Mouse (Mus musculus) midbrain, embryonic 10.5 days (tissue): Measurements from ENCODE around the gene Slc35a1. TPM values are rescaled to one million over a fixed set of nuclear protein-coding genes. Genes with fewer than 3 reads are reported as not detected.
"Not testable (repeated sequence)": the region's sequence is repeated elsewhere in the genome, so short reads cannot be mapped to it uniquely, and the experiment has no call there.

Experiments
- DNase-seq: peaks from one replicate; pipeline ENCODE4 v3.0.0-alpha.2; 2017; ENCODE audit warnings: low spot score
- H3K27ac ChIP-seq: fragments of 300-500 bp; sonication (generic); replicated peaks from 2 replicates; pipeline ENCODE4 v1.5.1; 2016; ENCODE audit warnings: mild to moderate bottlenecking
- H3K27me3 ChIP-seq: fragments of 300-500 bp; sonication (generic); 2 replicates; pipeline ENCODE4 v1.6.1; 2016; ENCODE audit warnings: low read depth, mild to moderate bottlenecking; ENCODE audit not compliant: poor library complexity, severe bottlenecking
- H3K36me3 ChIP-seq: fragments of 300-500 bp; sonication (generic); 2 replicates; pipeline ENCODE4 v1.6.1; 2016; ENCODE audit warnings: mild to moderate bottlenecking, moderate library complexity
- H3K4me1 ChIP-seq: fragments of 300-500 bp; sonication (generic); 2 replicates; pipeline ENCODE4 v1.6.1; 2016
- H3K4me3 ChIP-seq: fragments of 300-500 bp; sonication (generic); 2 replicates; pipeline ENCODE4 v1.5.1; 2016; ENCODE audit warnings: mild to moderate bottlenecking, moderate library complexity
- H3K9me3 ChIP-seq: fragments of 300-500 bp; sonication (generic); replicated peaks from 2 replicates; pipeline ENCODE4 v1.6.1; 2016; ENCODE audit warnings: mild to moderate bottlenecking
- WGBS: fragments of 180-500 bp; shearing (Covaris S2); methylation state at CpG from one replicate; pipeline ENCODE4 v1.1.7; 2016; 5-methylcytosine and 5-hydroxymethylcytosine counted together
- polyA plus RNA-seq: library from polyadenylated mRNA; unstranded; fragments of >200 nt; fragmentation: Nextera tagmentation; extraction: Ambion mirVana; gene quantifications from 2 replicates; pipeline ENCODE4 v1.2.1, GENCODE M21; 2016

Gene Slc35a1
- polyA plus RNA-seq, result 63.4 and 68.0 TPM in 2 replicates

DNA sequence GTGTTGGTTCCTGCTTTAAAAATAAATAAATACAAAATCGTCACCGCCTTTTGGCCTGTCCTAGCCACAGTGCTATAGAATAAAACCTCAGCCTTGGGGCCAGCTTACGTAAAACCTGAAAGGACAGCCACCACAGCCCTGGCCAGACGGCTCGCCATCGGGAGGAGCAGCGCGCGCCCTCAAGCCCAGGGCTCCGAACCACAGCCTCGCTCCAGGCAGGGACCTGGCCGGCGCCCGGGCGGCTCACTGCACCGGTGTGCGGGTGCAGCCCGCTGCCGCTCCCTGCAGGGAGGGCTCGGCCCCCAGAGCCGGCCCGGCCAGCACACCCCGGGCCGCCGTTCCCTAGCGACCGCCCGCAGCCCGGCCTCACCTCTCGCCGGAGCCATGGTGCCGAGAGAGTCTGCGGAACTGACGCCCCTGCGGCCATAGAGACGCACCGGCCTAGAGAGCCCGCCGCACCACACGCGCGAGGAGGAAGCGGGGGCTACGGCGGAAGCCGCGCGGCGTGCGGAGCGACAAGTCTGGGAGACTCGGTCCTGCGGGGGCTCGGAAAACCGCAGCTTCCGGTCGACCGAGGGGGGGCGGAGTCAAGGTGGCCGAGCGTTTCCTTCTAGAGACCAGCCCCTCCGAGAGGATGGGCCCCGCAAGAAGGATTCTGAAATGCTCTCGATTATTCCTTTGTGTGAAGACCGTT, at the start of gene Slc35a1:
Gene Slc35a1 (minus strand): TSS at position 565 of the 694 bp plus-strand sequence.
- peak; percentile 93 for DNase-seq
- WGBS, result under 1% methylated on average over 65 of the region's 65 CpGs
- no peaks in the 10 kb centered on the region for H3K9me3 ChIP-seq
- peak within 1 kb of the TSS; percentile 92 for H3K4me3 ChIP-seq
- H3K27me3 ChIP-seq, result no peaks in the 10 kb centered on the region
- H3K36me3 ChIP-seq, result peaks cover 13% of the 10 kb centered on the region
- peak within 1 kb of the TSS; percentile 98 for H3K27ac ChIP-seq
- H3K4me1 ChIP-seq, result peaks cover 10% of the 10 kb centered on the region

DNA sequence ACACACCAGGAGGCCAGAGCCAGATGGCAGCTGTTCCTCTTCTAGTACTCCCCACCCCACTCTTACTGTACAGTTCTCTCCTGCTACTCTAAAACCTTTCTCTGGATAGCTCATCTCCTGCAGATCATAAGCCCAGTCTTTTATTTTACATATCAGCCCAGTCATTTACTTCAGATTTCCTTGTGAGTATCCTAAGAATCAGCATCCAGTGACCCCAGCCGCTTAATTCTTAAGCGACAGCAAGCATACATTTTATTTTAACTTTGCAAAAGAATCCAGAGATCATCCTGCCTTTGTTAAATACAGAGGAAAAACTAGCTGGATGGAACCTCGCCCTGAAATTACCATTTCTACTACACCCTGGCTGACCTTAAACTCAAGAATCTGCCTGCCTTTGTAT, 47.2 kb upstream of the Slc35a1 start:
- Histone ChIP-seq H3K4me1 (peaks cover 9% of the 10 kb centered on the region), H3K27ac (no peak overlapping the region), H3K9me3 (no peaks in the 10 kb centered on the region), H3K4me3 (no peak overlapping the region), H3K27me3 (peaks cover 5% of the 10 kb centered on the region), H3K36me3 (no peaks in the 10 kb centered on the region)
- DNase-seq, result no peak
- WGBS, result 75% methylated on average over 3 of the region's 3 CpGs

DNA sequence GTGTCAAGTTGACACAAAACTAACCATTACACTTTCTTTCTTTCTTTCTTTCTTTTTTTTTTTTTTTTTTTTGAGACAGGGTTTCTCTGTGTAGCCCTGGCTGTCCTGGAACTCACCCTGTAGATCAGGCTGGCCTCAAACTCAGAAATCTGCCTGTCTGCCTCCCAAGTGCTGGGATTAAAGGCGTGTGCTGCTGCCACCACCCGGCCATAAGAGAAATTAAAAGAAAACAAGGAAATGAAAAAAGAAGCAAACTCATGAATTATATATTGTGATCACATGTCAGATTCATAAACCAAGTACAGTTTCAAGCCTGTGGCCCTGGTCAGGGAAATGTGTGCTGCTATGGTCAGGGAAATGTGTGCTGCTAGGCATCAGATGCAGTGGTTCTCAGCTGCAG, 46.2 kb upstream of the Slc35a1 start:
- H3K4me3 ChIP-seq, H3K9me3 ChIP-seq, H3K27ac ChIP-seq, H3K36me3 ChIP-seq, DNase-seq, H3K4me1 ChIP-seq: not testable (repeated sequence)
- 39% methylated on average over 2 of the region's 2 CpGs for WGBS
- peaks cover 15% of the 10 kb centered on the region for H3K27me3 ChIP-seq

DNA sequence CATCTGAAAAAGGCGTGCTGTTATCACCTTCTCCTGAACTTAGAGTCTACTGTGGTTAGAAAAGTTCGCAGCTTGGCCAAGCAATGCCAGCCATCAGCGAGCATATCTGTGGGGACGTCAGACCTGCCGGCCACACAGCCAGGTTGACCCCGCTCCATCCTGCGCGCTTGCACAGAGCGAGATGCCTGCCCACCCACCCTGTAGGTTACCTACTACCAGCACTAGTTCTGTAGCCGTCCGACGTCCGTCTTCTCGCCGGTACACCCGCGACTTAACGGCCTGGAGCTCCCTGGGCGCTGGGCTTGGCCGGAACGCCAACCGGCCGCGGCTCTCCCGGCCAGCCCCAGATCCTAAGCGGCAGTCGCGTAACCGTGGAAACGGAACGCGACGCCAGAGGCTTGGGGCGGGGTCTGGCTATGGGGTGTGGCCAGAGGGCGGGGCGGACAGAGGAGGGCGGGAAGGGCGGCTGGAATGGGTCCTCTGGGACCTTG, 42.7 kb upstream of the Slc35a1 start, which contains the start of gene Cfap206:
Gene Cfap206 (minus strand): TSS at position 356 of the 491 bp plus-strand sequence.
- peak; percentile 88 for DNase-seq
- H3K4me1 ChIP-seq, result peaks cover 9% of the 10 kb centered on the region
- peaks cover 21% of the 10 kb centered on the region for H3K27me3 ChIP-seq
- H3K9me3 ChIP-seq, result no peaks in the 10 kb centered on the region
- WGBS, result under 1% methylated on average over 38 of the region's 38 CpGs
- H3K4me3 ChIP-seq, result peak within 1 kb of the TSS; percentile 64
- H3K36me3 ChIP-seq, result no peaks in the 10 kb centered on the region
- no peak within 1 kb of the TSS for H3K27ac ChIP-seq

DNA sequence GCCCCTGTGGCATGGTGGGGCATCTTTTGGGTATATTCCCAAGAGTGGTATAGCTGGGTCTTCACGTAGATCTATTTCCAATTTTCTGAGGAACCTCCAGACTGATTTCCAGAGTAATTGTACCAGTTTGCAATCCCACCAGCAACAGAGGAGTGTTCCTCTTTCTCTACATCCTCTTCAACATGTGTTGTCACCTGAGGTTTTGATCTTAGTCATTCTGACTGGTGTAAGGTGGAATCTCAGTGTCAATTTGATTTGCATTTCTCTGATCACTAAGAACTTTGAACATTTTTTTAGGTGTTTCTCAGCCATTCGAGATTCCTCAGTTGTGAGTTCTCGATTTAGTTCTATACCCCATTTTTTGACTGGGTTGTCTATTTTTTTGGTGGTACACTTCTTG, 38.5 kb upstream of the Slc35a1 start:
- not testable (repeated sequence) for H3K4me3 ChIP-seq, DNase-seq, H3K27ac ChIP-seq, H3K36me3 ChIP-seq, H3K9me3 ChIP-seq, H3K4me1 ChIP-seq
- 87% methylated on average over 3 of the region's 3 CpGs for WGBS
- H3K27me3 ChIP-seq, result peaks cover 21% of the 10 kb centered on the region

DNA sequence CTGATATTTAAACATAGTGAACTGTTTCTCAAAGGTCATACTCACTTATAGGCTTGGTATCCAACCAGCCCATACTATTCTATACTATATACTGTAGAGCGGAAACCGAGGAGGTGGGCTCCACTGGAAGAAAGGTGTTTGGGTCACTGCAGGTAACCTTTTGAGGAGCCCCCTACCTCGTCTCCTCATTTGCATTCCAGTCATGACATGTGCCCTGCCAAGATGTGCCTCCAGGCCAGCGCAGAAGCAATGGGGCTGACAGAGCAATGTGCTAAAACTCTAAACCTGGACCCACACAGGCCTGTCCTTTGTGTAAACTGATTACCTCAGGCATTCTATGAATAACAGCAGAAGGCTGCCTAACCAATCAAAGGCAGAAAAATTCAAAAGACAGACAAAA, 37.1 kb upstream of the Slc35a1 start:
- Histone ChIP-seq H3K27ac (no peak overlapping the region), H3K4me3 (no peak overlapping the region), H3K4me1 (no peaks in the 10 kb centered on the region), H3K27me3 (peaks cover 15% of the 10 kb centered on the region; the same call in 1 of the 2 replicates), H3K9me3 (peaks cover 13% of the 10 kb centered on the region; the same call in 1 of the 2 replicates), H3K36me3 (no peaks in the 10 kb centered on the region)
- 63% methylated on average over 4 of the region's 4 CpGs for WGBS
- no peak for DNase-seq

DNA sequence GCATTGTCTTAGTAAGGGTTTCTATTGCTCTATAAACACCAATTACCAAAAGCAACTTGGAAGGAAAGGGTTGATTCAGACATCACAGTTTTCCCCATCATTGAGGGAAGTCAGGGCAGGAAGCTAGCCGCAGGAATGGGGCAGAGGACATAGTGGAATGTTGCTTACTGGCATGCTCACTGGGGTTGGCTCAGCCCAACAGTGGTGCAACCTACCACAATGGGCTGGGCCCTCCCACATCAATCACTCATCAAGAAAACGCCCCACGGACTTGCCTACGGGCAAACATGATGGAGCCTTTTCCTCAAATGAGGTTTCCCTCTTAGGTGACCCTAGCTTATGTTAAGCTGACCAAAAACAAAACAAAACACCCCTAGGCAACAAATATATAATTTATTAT, 35.9 kb upstream of the Slc35a1 start:
- Histone ChIP-seq H3K36me3 (no peaks in the 10 kb centered on the region), H3K27ac (no peak overlapping the region), H3K27me3 (peaks cover 4% of the 10 kb centered on the region; the same call in 1 of the 2 replicates), H3K4me1 (no peaks in the 10 kb centered on the region), H3K4me3 (no peak overlapping the region), H3K9me3 (peaks cover 16% of the 10 kb centered on the region; the same call in 1 of the 2 replicates)
- 83% methylated on average over 4 of the region's 4 CpGs for WGBS
- DNase-seq, result no peak

DNA sequence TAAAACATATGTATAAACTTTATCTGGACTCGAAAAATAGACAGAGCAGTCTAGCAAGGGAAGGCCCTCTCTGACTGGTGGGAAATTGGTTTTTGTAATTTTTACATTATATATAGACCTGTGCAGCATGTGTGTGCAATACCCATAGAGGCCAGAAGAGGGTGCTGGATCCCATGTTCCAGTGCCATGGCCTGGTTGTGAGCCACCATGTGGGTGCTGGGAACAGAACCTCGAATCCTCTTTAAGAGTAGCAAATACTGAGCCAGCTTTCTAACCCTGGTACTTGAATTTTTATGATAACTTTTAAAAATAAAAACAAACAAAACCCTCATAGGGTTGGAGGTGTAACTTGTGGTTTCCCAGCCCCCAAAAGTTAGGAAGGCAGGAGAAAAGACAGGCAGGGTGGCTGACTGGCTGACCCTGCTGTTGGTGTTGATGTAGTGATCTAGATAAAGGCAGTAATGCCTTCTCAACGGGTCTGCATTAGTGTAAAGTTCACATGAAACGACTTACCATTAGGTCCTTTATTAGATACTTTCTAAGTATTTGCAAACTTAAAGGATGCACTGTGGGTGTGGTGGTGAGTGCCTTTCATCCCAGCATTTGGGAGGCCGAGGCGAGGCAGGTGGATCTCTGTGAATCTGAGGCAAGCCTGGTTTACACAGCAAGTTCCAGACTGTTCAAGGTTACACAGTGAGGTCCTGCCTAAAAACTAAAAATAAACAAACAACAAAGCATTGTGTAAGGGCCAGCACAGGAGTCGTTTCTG, 33.1 kb upstream of the Slc35a1 start:
- H3K27me3 ChIP-seq, result no peaks in the 10 kb centered on the region
- 91% methylated on average over 7 of the region's 7 CpGs for WGBS
- no peak overlapping the region for H3K4me3 ChIP-seq
- peaks cover 16% of the 10 kb centered on the region; the same call in 1 of the 2 replicates for H3K9me3 ChIP-seq
- DNase-seq, result no peak
- H3K36me3 ChIP-seq, result no peaks in the 10 kb centered on the region
- no peaks in the 10 kb centered on the region for H3K4me1 ChIP-seq
- H3K27ac ChIP-seq, result no peak overlapping the region

DNA sequence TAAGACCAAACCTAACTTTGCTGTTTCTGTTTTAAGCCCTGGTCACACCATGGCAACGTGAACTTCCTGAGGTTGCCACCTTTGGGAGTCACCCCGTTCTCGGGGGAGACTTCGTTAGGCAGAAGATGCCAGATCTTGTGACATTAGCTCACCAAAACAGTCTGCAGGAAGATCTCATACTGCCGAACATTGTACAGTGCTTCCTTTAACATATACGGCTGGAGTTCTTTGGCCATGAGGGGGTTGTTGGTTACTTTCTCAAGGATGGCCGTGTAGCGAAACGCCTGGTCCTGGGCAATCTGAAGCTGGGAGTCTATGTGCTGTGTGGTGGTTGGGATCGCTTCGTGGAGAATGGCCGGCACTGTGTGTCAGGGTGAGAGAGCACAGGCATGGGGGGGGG, 32.2 kb upstream of the Slc35a1 start:
- H3K27me3 ChIP-seq, result no peaks in the 10 kb centered on the region
- WGBS, result 96% methylated on average over 12 of the region's 12 CpGs
- no peaks in the 10 kb centered on the region for H3K36me3 ChIP-seq
- H3K4me3 ChIP-seq, result no peak overlapping the region
- peaks cover 16% of the 10 kb centered on the region; the same call in 1 of the 2 replicates for H3K9me3 ChIP-seq
- H3K27ac ChIP-seq, result no peak overlapping the region
- no peak for DNase-seq
- H3K4me1 ChIP-seq, result no peaks in the 10 kb centered on the region

DNA sequence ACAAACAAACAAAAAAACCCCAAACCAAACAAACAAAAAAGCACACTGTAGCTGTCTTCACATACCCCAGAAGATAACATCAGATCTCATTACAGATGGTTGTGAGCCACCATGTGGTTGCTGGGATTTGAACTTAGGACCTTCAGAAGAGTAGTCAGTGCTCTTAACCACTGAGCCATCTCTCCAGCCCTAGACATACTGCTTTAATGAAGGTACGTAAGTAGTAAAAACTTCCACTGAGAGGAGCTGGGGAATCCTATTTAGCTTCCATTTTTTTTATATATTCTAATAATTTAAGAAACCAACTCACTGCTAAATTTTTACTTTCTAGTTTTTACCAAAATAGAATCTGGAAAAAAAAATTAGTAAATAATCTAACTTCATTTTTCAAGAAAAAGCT, 27.8 kb upstream of the Slc35a1 start:
- no peaks in the 10 kb centered on the region for H3K27me3 ChIP-seq
- no peak overlapping the region for H3K27ac ChIP-seq
- no peaks in the 10 kb centered on the region for H3K4me1 ChIP-seq
- no peak overlapping the region for H3K4me3 ChIP-seq
- peaks cover 15% of the 10 kb centered on the region for H3K9me3 ChIP-seq
- 91% methylated on average over 1 of the region's 1 CpGs for WGBS
- no peaks in the 10 kb centered on the region for H3K36me3 ChIP-seq
- no peak for DNase-seq

DNA sequence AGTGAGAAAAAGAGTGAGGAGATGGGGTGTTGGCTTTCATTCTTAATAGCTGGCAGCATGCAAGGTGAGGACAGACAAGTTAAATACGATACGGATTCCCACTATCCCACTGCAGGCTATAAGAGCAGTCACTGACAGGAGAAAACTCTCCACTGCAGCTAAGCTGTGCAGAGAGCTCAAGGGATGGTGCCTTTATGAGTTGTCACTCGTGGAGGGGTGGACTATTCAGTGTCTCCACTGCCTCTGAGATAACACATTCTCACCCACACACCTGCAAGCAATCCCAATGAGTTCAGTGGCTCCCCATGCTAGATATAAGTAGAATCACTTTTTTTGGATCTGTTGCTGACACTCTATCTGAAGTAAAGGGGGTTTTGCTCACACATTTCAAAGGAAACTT, 20.9 kb upstream of the Slc35a1 start:
- Histone ChIP-seq H3K27me3 (no peaks in the 10 kb centered on the region), H3K27ac (no peak overlapping the region), H3K4me3 (no peak overlapping the region), H3K9me3 (peaks cover 5% of the 10 kb centered on the region; the same call in 1 of the 2 replicates), H3K4me1 (no peaks in the 10 kb centered on the region), H3K36me3 (no peaks in the 10 kb centered on the region)
- WGBS, result 88% methylated on average over 3 of the region's 3 CpGs
- no peak for DNase-seq

DNA sequence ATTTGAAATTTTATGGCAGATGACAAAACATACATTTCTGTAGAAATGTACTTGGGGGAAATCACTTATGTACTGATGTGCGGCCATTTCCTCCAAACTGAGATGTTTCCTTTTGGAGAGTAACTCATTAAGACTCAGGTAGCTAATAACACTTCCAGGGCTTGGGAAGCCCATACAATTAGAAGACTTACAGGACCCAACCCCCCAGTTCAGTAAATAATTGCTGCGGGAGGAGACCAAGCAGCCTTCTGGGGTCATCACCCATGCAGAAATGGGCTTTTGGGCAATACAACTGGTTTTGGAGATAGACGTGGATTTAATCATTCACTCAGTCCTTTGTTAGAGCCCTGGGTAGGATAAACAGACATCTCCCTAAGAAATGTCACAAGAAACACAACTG, 20.0 kb upstream of the Slc35a1 start:
- Histone ChIP-seq H3K9me3 (peaks cover 5% of the 10 kb centered on the region; the same call in 1 of the 2 replicates), H3K4me3 (no peak overlapping the region), H3K27me3 (no peaks in the 10 kb centered on the region), H3K27ac (no peak overlapping the region), H3K36me3 (no peaks in the 10 kb centered on the region), H3K4me1 (no peaks in the 10 kb centered on the region)
- DNase-seq, result no peak
- 88% methylated on average over 3 of the region's 3 CpGs for WGBS

DNA sequence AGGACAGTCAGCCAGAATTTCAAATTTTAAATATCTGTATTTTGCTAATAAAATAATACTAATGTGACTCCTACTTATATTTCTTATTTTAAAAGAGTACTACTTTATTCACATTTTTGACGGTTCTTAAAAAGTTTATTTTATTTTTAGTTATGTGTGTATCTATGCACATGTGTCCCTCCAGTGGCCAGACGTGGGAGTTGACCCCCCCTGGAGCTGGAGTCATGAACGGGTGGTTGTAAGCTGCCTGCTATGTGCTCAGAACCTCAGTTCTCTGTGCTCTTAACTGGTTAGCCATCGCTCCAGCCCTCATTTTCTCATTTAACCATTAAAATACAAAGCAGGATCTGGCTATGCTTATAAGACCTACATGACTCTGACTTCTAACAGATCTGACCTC, 15.8 kb upstream of the Slc35a1 start:
- Histone ChIP-seq H3K4me3 (no peak overlapping the region), H3K27ac (no peak overlapping the region), H3K4me1 (no peaks in the 10 kb centered on the region), H3K27me3 (no peaks in the 10 kb centered on the region), H3K9me3 (no peaks in the 10 kb centered on the region), H3K36me3 (no peaks in the 10 kb centered on the region)
- 78% methylated on average over 4 of the region's 4 CpGs for WGBS
- no peak for DNase-seq
